Mouse (Mus musculus) olfactory bulb, adult 2 months (tissue): ENCODE data around the gene Glis2. TPM values are rescaled to one million over a fixed set of nuclear protein-coding genes. Genes with fewer than 3 reads are reported as not detected.

ENCODE experiments used
- H3K27ac ChIP-seq: fragments of 200-500 bp; 2 replicates; pipeline ENCODE4 v1.5.1; 2012; ENCODE audit warnings: low read depth, low read length; ENCODE audit not compliant: insufficient read depth
- H3K4me1 ChIP-seq: fragments of 200-500 bp; 2 replicates; pipeline ENCODE4 v1.6.1; 2012; ENCODE audit warnings: low read length; ENCODE audit not compliant: control insufficient read depth, insufficient read depth
- H3K4me3 ChIP-seq: fragments of 200-500 bp; 2 replicates; pipeline ENCODE4 v1.5.1; 2012; ENCODE audit warnings: mild to moderate bottlenecking, low read depth, low read length, moderate library complexity; ENCODE audit not compliant: insufficient read depth
- CTCF ChIP-seq: fragments of 200-500 bp; IDR thresholded peaks from 2 replicates; pipeline ENCODE4 v1.5.1; 2012; ENCODE audit warnings: low read depth, mild to moderate bottlenecking, low read length, moderate library complexity; ENCODE audit not compliant: insufficient read depth
- POLR2A ChIP-seq: fragments of 200-500 bp; IDR thresholded peaks from 2 replicates; pipeline ENCODE4 v1.6.1; 2012; ENCODE audit warnings: mild to moderate bottlenecking, low read depth, low read length, moderate library complexity; ENCODE audit not compliant: insufficient read depth
- WGBS: fragments of 180-500 bp; shearing (Covaris S2); methylation state at CpG from one replicate; pipeline ENCODE4 v1.1.7; 2018; 5-methylcytosine and 5-hydroxymethylcytosine counted together
- polyA plus RNA-seq: library from polyadenylated mRNA; stranded (reverse); fragments of >200 nt; gene quantifications from 2 replicates; pipeline ENCODE4 v1.2.4, GENCODE M21; 2012; ENCODE audit warnings: low replicate concordance; ENCODE audit not compliant: missing spikeins, insufficient read depth, insufficient read length

Glis2 gene
- polyA plus RNA-seq, 1 experiment = not detected

- Histone ChIP-seq H3K4me1 (peaks cover 6% of the 10 kb centered on the region), H3K27ac (no peak overlapping the region), H3K4me3 (no peak overlapping the region)
- WGBS = 74% methylated on average over 4 of the region's 4 CpGs
- TF ChIP-seq POLR2A (no peak), CTCF (no peak)
Measured at GRCm38 (mm10) chr16:4674091-4674490, 79.6 kb downstream of the Glis2 start.

Other genes starting within 250 kb of the Glis2 start
- gene Adcy9, start 174.2 kb upstream of the Glis2 start, polyA plus RNA-seq = not detected in 2 replicates
- gene Srl, start 52.9 kb upstream of the Glis2 start, polyA plus RNA-seq = not detected in 2 replicates
- gene Tfap4, start 34.9 kb upstream of the Glis2 start, polyA plus RNA-seq = not detected in 2 replicates
- not detected in 2 replicates for gene Pam16, start 30.3 kb downstream of the Glis2 start, polyA plus RNA-seq
- not detected in 2 replicates for gene Vasn, start 45.2 kb downstream of the Glis2 start, polyA plus RNA-seq
- gene Dnaja3, start 45.3 kb downstream of the Glis2 start, polyA plus RNA-seq = not detected in 2 replicates
- not detected in 2 replicates for gene Coro7, start 85.1 kb downstream of the Glis2 start, polyA plus RNA-seq
- gene Nmral1, start 124.6 kb downstream of the Glis2 start, polyA plus RNA-seq = not detected in 2 replicates
- not detected in 2 replicates for gene Hmox2, start 131.6 kb downstream of the Glis2 start, polyA plus RNA-seq
- 128 TPM in 1 of 2 replicates, not detected in the other for gene Cdip1, start 195.6 kb downstream of the Glis2 start, polyA plus RNA-seq
- gene 4930562C15Rik, start 240.7 kb downstream of the Glis2 start, polyA plus RNA-seq = not detected in 2 replicates